Mouse (Mus musculus): ENCODE measurements at regions not wholly inside any gene's neighbourhood (a gene's known extent, or its start where the extent isn't known, plus 50 kb on each side); places are given as distances from the start of the nearest gene placed in this dataset.

GRCm38 (mm10) chr16:91970461-91970860 is 87.6 kb upstream of the Mrps6 start:
- no peaks in the 10 kb centered on the region for H3K79me2 ChIP-seq (replicated peaks; ENCODE audit: control insufficient read depth, extremely low read depth, insufficient read depth, poor library complexity, severe bottlenecking)
- no peak for TF ChIP-seq SMC3 (IDR thresholded peaks at IDR 0.05; ENCODE audit: low read depth, low read length)
- no peak for TF ChIP-seq ETS1 (conservative IDR thresholded peaks at IDR 0.05; ENCODE audit: low read depth, low read length)
- TF ChIP-seq MEF2A (IDR thresholded peaks at IDR 0.05; ENCODE audit: borderline replicate concordance, low read depth, low read length) = no peak
- TF ChIP-seq POLR2A (IDR thresholded peaks at IDR 0.05; ENCODE audit: low read depth, low read length) = no peak
- no peak for TF ChIP-seq ZMIZ1 (IDR thresholded peaks at IDR 0.05; ENCODE audit: low read depth, low read length)
- TF ChIP-seq E2F4 (IDR thresholded peaks at IDR 0.05; ENCODE audit: insufficient replicate concordance, low read depth, low read length) = no peak
- TF ChIP-seq ZKSCAN1 (IDR thresholded peaks at IDR 0.05; ENCODE audit: borderline replicate concordance, low read depth, low read length) = no peak
- TF ChIP-seq ZC3H11A (IDR thresholded peaks at IDR 0.05; ENCODE audit: low read depth, low read length) = no peak
- no peak for TF ChIP-seq USF1 (IDR thresholded peaks at IDR 0.05; ENCODE audit: low read depth, low read length)
- no peak for TF ChIP-seq JUND (conservative IDR thresholded peaks at IDR 0.05; ENCODE audit: low read depth, low read length)
- TF ChIP-seq KAT2A (IDR thresholded peaks at IDR 0.05; ENCODE audit: insufficient replicate concordance, low read length) = no peak
- TF ChIP-seq RCOR1 (conservative IDR thresholded peaks at IDR 0.05; ENCODE audit: low read depth, low read length) = no peak
- TF ChIP-seq USF2 (conservative IDR thresholded peaks at IDR 0.05; ENCODE audit: low read depth, low read length) = no peak
- TF ChIP-seq HCFC1 (IDR thresholded peaks at IDR 0.05; ENCODE audit: low read depth, low read length) = no peak
- TF ChIP-seq MXI1 (IDR thresholded peaks at IDR 0.05; ENCODE audit: low read depth, low read length) = no peak
- no peak for TF ChIP-seq MAX (IDR thresholded peaks at IDR 0.05; ENCODE audit: low read length)
- dilution Hi-C loops (cut with MboI; ENCODE audit: extremely low pct_ligation_motif_present, extremely low pct_unique_long_range_greater_than_20kb, low sequenced_read_pairs) = no loop called here
- no peak overlapping the region for H3K9ac ChIP-seq (ENCODE audit: insufficient read depth, low read depth)
- in situ Hi-C loops (cut with MboI; ENCODE audit: low pct_ligation_motif_present, low pct_unique_long_range_greater_than_20kb, low sequenced_read_pairs) = no loop called here
- no peak overlapping the region for H3K4me3 ChIP-seq (replicated peaks in 1 of 3; ENCODE audit: low read depth in 2 of 3, low read length in 2 of 3, poor library complexity in 1 of 3)
- no peak overlapping the region for H3K27ac ChIP-seq (ENCODE audit: insufficient read depth, low read depth)
- DNase-seq (ENCODE audit: extremely low read depth) = no peak
- H3K4me1 ChIP-seq (ENCODE audit: control insufficient read depth in 1 of 2, insufficient read depth in 2 of 2) = peaks cover 5% of the 10 kb centered on the region in 2 experiments; a peak in 3 of 4 replicates
- no peaks in the 10 kb centered on the region for H3K9me3 ChIP-seq (replicated peaks; ENCODE audit: low read length)
- no peak overlapping the region for H3K4me2 ChIP-seq (ENCODE audit: insufficient read depth, low read depth, poor library complexity, severe bottlenecking)
- H3K27me3 ChIP-seq (replicated peaks) = no peaks in the 10 kb centered on the region
- H3K36me3 ChIP-seq (replicated peaks in 1 of 2; ENCODE audit: control insufficient read depth in 1 of 2, insufficient read depth in 1 of 2, low read length in 1 of 2) = no peaks in the 10 kb centered on the region

GRCm38 (mm10) chr16:91973183-91973582 is 84.9 kb upstream of the Mrps6 start:
- Histone ChIP-seq H3K9me3 (replicated peaks; ENCODE audit: low read length) (no peaks in the 10 kb centered on the region), H3K79me2 (replicated peaks; ENCODE audit: control insufficient read depth, extremely low read depth, insufficient read depth, poor library complexity, severe bottlenecking) (no peaks in the 10 kb centered on the region), H3K27me3 (replicated peaks) (no peaks in the 10 kb centered on the region), H3K9ac (ENCODE audit: insufficient read depth, low read depth) (no peak overlapping the region), H3K4me3 (replicated peaks in 1 of 3; ENCODE audit: low read depth in 2 of 3, low read length in 2 of 3, poor library complexity in 1 of 3) (no peak overlapping the region), H3K27ac (ENCODE audit: insufficient read depth, low read depth) (no peak overlapping the region), H3K4me1 (ENCODE audit: control insufficient read depth in 1 of 2, insufficient read depth in 2 of 2) (peaks cover 14% of the 10 kb centered on the region in 2 experiments), H3K36me3 (replicated peaks in 1 of 2; ENCODE audit: control insufficient read depth in 1 of 2, insufficient read depth in 1 of 2, low read length in 1 of 2) (no peaks in the 10 kb centered on the region), H3K4me2 (ENCODE audit: insufficient read depth, low read depth, poor library complexity, severe bottlenecking) (no peak overlapping the region)
- in situ Hi-C loops (cut with MboI; ENCODE audit: low pct_ligation_motif_present, low pct_unique_long_range_greater_than_20kb, low sequenced_read_pairs) = no loop called here
- dilution Hi-C loops (cut with MboI; ENCODE audit: extremely low pct_ligation_motif_present, extremely low pct_unique_long_range_greater_than_20kb, low sequenced_read_pairs) = no loop called here
- TF ChIP-seq ZNF384 (IDR thresholded peaks at IDR 0.05; ENCODE audit: low read depth, low read length) (0 out of 2 replicates have a peak, but pooled peaks have one; percentile 6), JUN (IDR thresholded peaks at IDR 0.05; ENCODE audit: insufficient read depth, low read depth, low read length) (no peak), GABPA (IDR thresholded peaks at IDR 0.05; ENCODE audit: insufficient replicate concordance, low read depth, low read length) (no peak)
- no peak for DNase-seq (ENCODE audit: extremely low read depth)

All from CH12.LX (cell line).